Mouse (Mus musculus) heart, postnatal 25 days (tissue): Measurements from ENCODE around the gene Abcb9. TPM values are rescaled to one million over a fixed set of nuclear protein-coding genes. Genes with fewer than 3 reads are reported as not detected.

Source experiments
- DNase-seq: peaks from one replicate; pipeline ENCODE4 v3.0.0; 2022; ENCODE audit warnings: low spot score
- intact Hi-C: fragments of 180-260 bp; cut with DNase I; formaldehyde crosslinking; loops from one replicate; pipeline ENCODE4 v1.15.1; 2025
- total RNA-seq, 2 experiments: library from RNA; stranded (reverse); gene quantifications; 2 replicates each; pipeline ENCODE4 v1.2.3; 2021

Gene Abcb9
- total RNA-seq = 1 to 10 TPM; 8.0 to 9.0 TPM

GRCm38 (mm10) chr5:124095596-124096232 lies at the start of gene Abcb9:
Gene Abcb9, minus strand, starts transcription at chr5:124095798.
- DNase-seq = peak; percentile 94
- intact Hi-C loops = no loop called here

- intact Hi-C loops = no loop called here
- no peak for DNase-seq
Observed at GRCm38 (mm10) chr5:124138066-124138465, 42.5 kb upstream of the Abcb9 start.

GRCm38 (mm10) chr5:124134261-124134660 lies 38.7 kb upstream of the Abcb9 start:
- intact Hi-C loops = no loop called here
- no peak for DNase-seq

- no peak for DNase-seq
- intact Hi-C loops = no loop called here
Observed at GRCm38 (mm10) chr5:124125093-124125492, 29.5 kb upstream of the Abcb9 start.

- DNase-seq = no peak
- intact Hi-C loops = no loop called here
Observed at GRCm38 (mm10) chr5:124122357-124122756, 26.8 kb upstream of the Abcb9 start.

- DNase-seq = no peak
- intact Hi-C loops = loop anchor here (5.0 kb wide), 1 partner anchor 133 kb away; no protein-coding TSS in a partner anchor
Observed at GRCm38 (mm10) chr5:124119204-124119603, 23.6 kb upstream of the Abcb9 start.

GRCm38 (mm10) chr5:124115990-124116845 lies 20.6 kb upstream of the Abcb9 start, which contains the start of gene Arl6ip4:
Gene Arl6ip4, plus strand, starts transcription at chr5:124116089.
- peak; percentile 36 for DNase-seq
- intact Hi-C loops = loop anchor here (5.0 kb wide), 1 partner anchor 136 kb away; no protein-coding TSS in a partner anchor

- DNase-seq = no peak
- intact Hi-C loops = loop anchor here (5.0 kb wide), 1 partner anchor 137 kb away; no protein-coding TSS in a partner anchor
Observed at GRCm38 (mm10) chr5:124115531-124115930, 19.9 kb upstream of the Abcb9 start.

- DNase-seq = no peak
- intact Hi-C loops = loop anchor here (5.0 kb wide), 1 partner anchor 138 kb away; no protein-coding TSS in a partner anchor
Observed at GRCm38 (mm10) chr5:124114276-124115025, 18.9 kb upstream of the Abcb9 start.

- no peak for DNase-seq
- intact Hi-C loops = no loop called here
Observed at GRCm38 (mm10) chr5:124113030-124113429, 17.4 kb upstream of the Abcb9 start.

GRCm38 (mm10) chr5:124112531-124112930 lies 16.9 kb upstream of the Abcb9 start:
- intact Hi-C loops = no loop called here
- no peak for DNase-seq

- intact Hi-C loops = no loop called here
- peak; percentile 91 for DNase-seq
Observed at GRCm38 (mm10) chr5:124111742-124112497, 16.3 kb upstream of the Abcb9 start, which contains the start of gene Ogfod2. Gene Ogfod2, plus strand, starts transcription at chr5:124112297.

GRCm38 (mm10) chr5:124111077-124111741 lies 15.6 kb upstream of the Abcb9 start:
- no peak for DNase-seq
- intact Hi-C loops = no loop called here

- no peak for DNase-seq
- intact Hi-C loops = no loop called here
Observed at GRCm38 (mm10) chr5:124103552-124103951, 8.0 kb upstream of the Abcb9 start.

GRCm38 (mm10) chr5:124103020-124103419 lies 7.4 kb upstream of the Abcb9 start:
- DNase-seq = no peak
- intact Hi-C loops = no loop called here

GRCm38 (mm10) chr5:124102326-124102725 lies 6.7 kb upstream of the Abcb9 start:
- intact Hi-C loops = no loop called here
- DNase-seq = no peak

GRCm38 (mm10) chr5:124100128-124101044 lies 4.8 kb upstream of the Abcb9 start:
- intact Hi-C loops = no loop called here
- DNase-seq = no peak

- no peak for DNase-seq
- intact Hi-C loops = no loop called here
Observed at GRCm38 (mm10) chr5:124098923-124099322, 3.3 kb upstream of the Abcb9 start.
